Mouse (Mus musculus): ENCODE results near the gene Olfr649.

DNA sequence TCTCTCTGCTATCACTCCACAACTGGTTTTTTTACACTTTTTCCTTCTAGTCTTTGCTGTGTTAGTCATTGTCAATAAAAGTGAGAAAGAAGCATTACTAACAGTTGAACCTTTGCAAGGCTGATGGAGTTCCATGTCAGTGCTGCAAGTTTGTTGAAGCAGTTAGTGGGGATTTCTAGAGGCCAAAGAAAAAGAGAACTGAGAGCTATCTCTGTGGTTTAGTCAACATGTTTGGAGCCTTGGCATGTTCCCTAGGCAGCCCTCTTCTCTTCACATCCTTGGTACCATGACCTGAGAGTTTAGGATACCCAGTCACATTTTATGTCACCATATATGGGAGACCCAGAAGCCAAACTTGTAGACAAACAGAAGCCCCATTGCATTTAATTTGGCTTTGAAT, 45.1 kb upstream of the Olfr649 start:
- TF ChIP-seq POLR2A (IDR thresholded peaks at IDR 0.05; ENCODE audit: low read depth, low read length) (no peak), CTCF (IDR thresholded peaks at IDR 0.05; ENCODE audit: extremely low read depth, insufficient read length, insufficient replicate concordance, low read depth, low read length) (no peak)
